Mouse (Mus musculus) c-Kit-positive CD71-positive TER-119-negative erythroid progenitor cells, embryonic 14.5 days (primary cell): ENCODE results near the gene Olfr574.

Experiments
- DNase-seq: peaks from one replicate; pipeline ENCODE4 v3.0.0-alpha.2; 2013; ENCODE audit warnings: low read depth

The Olfr574 gene

DNA sequence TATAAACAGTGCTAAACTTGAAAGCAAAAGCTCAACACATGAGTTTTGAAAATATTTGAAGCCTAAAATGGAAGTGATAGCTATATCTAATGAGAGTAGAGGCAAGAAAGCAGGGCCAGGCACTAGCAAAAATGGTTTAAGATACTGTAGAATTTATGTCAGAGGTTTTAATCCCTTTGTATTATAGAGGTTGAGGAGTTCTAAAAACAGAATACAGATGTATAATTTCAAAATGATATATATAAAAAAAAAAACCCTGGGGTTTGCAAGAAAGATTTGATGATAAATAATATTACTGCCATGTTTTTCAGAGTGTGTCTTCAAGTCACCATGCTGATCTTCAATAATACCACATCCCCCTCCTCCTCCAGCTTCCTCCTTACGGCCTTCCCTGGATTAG lies at the start of gene Olfr574:
Gene Olfr574, plus strand, starts transcription at position 301 of the 400 bp plus-strand sequence.
- DNase-seq: no peak

DNA sequence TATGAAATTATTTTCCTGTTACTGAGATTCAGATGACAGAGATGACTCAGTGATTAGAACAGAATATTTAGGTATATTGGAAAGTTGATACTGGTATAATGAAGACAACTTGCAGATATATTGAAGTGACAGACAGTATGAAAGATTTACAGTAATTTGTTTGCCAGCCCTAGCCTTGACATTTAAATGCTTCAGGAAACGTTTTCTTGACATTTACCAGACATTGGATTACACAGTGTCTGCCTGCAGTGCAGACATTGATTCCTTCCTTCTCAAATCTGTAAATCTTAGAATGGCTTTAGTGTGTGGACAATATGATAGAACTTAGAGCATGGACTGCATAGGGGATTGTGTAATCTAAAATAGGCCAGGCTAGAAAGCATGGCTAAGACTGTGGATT lies 33.0 kb upstream of the Olfr574 start:
- no peak for DNase-seq

DNA sequence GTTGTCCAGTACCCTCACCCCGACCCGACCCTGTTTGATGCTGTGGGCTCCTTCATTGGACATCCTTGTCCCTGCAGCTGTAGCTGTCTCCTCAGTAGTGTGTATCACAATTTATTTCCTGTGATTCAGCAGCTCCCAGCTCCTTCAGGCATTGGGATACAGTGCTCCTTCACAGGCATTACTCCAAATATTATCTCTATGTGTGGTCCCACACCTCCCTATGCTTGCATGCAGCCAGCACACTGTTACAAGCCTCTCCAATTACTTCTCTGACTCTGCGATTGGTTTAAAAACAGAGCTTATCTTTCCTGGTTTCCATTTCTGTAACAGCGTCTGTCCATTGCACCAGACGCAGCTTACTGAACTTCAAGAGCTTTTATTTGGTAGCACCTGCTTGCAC lies 31.9 kb upstream of the Olfr574 start:
- DNase-seq: no peak

DNA sequence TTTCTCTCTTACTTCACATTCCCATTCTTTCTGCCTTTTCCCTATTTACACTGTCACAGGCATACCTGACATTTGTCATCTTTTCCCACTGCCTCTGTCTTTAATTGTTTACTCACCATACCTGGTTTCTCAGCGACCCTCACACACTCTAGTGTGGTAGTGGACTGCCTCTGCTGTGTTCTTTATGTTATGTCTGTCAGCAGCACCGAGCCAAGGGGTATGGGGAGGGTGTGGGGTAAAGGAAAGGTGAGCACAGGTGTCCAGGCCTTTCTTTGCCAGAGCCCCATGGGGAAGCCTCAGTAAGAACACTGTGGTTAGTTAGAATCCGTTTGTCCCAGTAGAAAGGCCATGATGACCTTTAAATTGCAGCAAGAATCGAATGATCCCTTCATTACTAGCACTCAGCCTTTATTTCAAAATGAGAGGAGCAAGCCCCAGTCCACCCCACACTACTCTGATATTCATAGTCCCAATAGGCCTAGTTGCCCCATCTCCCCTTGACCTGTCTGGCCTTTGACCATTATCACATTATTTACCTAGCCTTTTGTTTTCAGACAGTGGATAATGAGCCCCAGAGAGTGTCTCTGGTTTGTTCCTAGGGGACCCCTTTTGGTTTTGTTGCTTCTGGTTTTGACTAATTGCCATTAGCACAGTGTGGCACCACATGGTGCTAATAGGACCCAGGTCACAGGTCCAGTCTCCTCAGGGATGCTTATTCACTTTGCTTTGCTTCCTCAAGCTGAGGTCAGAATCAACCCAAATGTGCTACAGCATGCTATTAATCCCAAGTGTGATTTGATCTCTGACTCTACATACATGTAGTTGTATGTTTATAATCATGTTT lies 31.0 kb upstream of the Olfr574 start, which contains the start of gene Olfr571:
Gene Olfr571, minus strand, starts transcription at position 505 of the 844 bp plus-strand sequence.
- no peak for DNase-seq

DNA sequence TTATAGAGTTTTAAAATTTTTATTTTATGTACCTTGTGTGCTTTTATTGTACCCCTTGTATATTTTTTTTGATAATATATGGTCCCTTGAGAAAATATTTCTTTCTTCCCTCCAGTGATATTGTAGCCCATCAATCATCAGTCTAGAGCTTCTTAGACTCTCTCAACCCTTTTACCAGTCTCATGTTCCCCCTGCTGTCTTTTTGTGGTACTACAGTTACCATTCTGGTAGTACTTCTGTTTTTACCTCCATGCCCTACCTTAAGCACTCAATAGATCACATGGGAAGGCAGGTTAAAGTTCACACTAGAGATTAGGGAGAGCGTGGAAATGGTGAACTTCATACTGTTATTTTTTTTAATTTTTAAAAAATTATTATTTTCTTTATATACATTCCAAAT lies 28.6 kb upstream of the Olfr574 start:
- peak; percentile 44 for DNase-seq

DNA sequence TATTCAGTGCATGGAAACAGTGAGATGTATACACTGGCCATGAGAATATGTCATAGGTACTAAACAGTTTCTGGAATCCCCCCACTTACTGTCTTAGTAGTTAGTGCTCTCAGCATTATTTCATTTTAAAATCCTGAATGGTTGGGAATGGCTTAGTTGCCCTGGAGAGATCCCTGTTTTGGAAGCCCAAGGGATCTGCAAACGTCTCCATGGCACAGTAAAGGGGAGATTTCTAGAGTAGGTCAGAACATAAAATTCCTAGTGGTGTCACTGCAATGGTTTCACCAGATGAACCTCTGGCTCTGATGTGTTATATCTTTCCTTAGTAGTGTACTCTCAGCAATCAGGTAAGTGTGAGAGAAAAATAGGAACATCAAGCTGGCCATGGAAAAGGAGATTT lies 24.2 kb upstream of the Olfr574 start, which contains the start of gene Olfr572:
Gene Olfr572, plus strand, starts transcription at position 301 of the 400 bp plus-strand sequence.
- no peak for DNase-seq

DNA sequence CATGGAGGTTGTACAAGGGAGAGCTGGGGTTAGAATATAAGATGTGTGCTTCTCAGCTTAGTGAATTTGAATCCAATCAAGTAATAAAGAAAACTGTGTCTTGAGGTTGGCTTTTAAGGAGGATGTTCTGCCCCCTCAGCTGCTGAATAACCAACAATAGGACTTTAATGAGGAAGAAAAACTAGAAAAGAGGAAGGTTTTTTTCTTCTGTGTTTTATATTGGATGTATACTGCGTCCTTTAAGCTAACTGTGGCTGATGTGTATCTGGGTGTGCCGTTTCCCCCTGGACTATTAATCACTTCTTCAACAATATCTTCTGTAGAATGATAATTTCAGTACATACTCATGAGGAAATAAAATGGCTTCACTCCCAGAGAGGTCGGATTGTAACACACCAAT lies 21.2 kb upstream of the Olfr574 start:
- DNase-seq: no peak

DNA sequence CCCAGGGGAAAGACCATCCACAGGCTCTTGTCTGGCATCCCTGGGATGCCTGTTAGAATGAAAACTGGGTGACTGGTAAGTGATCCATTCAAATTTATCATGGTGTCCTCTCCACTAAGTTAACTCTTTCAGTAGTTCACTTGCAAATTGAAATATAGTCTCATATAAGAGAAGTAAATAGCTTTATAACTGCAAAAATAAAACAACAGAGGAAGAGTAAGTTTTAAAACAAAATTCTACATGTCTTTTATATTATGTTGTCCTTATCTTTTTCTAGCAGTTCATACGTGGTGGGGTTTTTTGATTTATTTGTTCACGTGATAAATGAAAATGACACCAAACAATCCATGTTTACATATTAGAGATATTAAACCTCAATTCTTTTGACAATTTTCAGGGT lies 5.8 kb upstream of the Olfr574 start, which contains the start of gene Olfr573-ps1:
Gene Olfr573-ps1, minus strand, starts transcription at position 101 of the 400 bp plus-strand sequence.
- no peak for DNase-seq

DNA sequence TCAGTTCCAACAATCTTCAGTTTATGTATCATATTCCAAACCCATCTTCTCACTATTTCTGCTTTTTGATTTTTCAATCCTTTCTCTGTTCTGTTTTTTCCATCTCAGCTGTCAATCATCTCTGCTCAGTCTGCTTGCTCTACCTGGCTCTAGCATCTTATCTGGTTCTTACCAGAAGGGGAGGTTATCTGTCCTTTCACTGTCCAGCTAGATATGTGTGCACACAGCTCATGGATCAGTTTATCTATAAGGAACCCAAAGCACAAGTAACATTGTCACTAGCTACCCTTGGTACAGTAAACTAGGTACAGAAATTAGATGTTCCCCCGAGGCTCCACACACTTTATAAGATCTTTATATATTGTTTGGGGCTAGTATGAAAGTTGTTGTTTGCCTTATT lies 4.8 kb upstream of the Olfr574 start:
- no peak for DNase-seq

DNA sequence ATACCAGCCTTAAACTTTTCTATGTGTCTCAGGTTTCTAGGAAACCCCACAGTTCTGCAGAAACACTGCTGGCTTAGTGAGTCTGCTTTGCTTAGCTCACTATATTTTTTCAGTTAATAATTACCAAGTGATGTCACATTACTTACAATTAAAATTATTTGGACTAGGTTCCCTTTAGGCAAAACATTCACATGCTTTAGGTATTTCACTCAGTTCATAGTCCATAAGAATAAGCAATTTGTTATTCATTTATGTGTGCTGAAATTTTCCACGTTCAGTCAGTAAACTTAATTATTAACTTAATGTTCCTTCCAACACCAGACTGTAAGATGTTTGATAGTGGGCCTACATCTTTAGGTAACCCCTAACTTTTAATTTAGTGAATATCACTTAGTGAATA lies 2.5 kb downstream of the Olfr574 start:
- no peak for DNase-seq

DNA sequence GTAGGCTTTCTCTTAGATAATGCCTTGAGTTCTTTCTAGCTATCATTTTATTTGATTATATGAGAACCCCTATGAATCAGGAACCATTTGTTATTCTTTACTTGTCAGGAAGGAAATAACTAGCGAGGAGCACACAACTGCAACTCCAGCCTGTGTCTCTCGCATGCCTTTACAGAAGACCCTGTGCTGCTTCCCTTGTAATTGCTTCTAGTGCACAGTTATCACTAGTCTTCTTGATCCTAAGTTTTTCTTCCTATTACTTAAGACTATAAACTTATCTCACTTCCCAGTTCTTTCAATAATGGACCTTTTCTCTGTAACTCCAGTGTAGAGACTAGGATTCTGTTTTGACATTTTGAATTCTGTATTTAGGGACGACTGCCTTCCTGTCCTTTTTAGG lies 9.9 kb downstream of the Olfr574 start:
- no peak for DNase-seq

DNA sequence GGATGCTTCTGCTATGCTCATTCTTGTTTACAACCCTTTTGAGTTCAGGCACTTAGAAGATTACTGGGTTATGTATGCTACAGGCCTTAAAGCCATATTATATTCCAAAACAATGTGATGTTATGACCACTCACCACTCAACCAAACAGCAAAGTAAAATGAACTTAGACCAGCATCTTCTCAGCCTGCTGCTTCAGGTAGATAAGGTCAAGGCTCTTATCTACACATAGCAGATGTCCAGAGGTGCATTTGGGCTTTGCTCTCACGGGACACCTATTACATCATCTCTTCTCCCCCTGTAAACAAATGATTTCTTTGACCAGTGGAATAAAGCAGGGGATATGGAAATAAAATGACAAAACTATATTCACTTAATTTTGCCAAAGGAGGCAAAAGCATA lies 10.3 kb downstream of the Olfr574 start, which contains the start of gene Olfr575:
Gene Olfr575, minus strand, starts transcription at position 183 of the 400 bp plus-strand sequence.
- no peak for DNase-seq

DNA sequence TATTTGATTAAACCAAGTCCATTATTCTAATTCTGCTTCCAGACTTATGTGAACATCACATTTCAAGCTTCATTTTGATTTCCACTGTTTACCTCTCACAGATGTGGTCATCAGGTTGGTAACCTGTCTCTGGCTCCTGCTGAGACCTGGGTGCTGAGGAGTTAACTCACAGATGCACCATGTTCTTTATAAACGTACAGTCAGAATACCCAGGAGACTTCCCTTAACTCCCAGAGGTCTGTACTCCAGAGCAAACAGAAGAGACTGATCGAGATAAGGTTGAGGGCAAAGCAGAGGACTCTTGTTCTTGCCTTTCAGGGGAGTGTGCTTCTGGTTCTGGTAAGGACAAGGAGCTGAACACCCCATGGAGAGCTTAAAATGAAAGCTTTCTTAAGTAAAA lies 14.1 kb downstream of the Olfr574 start, which contains the start of gene Olfr576:
Gene Olfr576, plus strand, starts transcription at position 301 of the 400 bp plus-strand sequence.
- DNase-seq: no peak

DNA sequence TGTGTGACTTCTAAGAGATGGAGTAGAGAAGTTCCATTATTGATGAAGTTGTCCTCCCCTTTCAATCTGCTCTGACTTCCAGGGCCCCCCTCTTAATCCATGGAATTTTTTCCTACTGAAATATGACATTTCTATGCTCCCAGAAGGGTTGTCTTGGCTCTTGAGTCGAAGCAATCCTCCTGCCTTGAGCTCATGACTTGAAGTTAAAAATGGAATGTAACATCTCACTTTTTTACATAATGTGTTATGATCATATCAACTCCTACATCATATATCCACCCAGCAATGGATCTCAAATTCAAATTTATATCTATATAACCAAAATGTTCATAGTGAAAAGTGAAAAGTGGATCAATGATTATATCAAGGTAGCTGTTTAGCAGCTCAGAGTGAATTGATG lies 26.1 kb downstream of the Olfr574 start:
- DNase-seq: no peak

DNA sequence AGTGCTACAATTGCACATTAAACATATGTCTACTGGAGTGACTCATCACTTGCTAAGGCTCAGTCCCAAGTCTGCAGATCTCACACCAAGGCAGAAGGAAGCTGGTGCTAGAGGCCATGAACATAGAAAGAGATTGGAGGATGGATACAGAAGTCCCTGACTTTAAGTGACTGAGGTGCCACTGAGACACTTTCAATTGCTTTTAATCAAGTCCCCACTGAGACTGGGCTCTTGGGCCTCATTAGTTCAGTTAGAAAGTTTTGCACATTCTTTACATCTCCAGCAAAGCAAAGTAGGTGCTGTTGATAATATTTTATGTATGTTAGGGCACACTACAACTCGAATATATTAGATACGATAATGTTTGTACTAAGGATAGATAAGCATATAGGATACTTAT lies 27.6 kb downstream of the Olfr574 start, which contains the start of gene Olfr577:
Gene Olfr577, minus strand, starts transcription at position 101 of the 400 bp plus-strand sequence.
- no peak for DNase-seq

DNA sequence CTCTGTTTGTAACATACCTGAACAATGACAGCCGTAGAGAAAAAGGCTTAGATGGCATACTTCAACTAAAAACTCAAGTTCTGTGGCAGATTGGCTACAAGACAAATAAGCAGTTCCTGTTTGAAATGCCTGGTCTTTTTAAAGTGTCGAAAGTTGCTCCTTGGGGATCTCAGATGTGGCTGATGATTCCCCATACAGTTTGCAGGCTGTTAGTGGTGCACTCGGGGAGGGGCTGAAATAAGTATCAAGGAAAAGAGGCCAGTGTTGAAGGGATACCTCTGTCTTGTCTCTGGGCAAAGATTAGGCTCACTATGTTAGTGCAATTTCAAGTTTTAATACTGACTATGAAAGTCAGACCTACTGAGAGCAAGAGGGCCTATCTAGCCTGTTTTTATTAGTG lies 41.0 kb downstream of the Olfr574 start, which contains the start of gene Olfr578:
Gene Olfr578, minus strand, starts transcription at position 101 of the 400 bp plus-strand sequence.
- DNase-seq: no peak
